Mouse (Mus musculus): ENCODE results near the gene Pitx1. TPM values are rescaled to one million over a fixed set of nuclear protein-coding genes. Genes with fewer than 3 reads are reported as not detected.

The Pitx1 gene
- polyA plus RNA-seq, 1 experiment from 2014 or later, result 0.32 TPM

GRCm38 (mm10) chr13:55848604-55849190 is 12.7 kb upstream of the Pitx1 start:
- Histone ChIP-seq H3K27me3 (peaks cover 51% of the 10 kb centered on the region), H3K27ac (no peak overlapping the region), H3K4me3 (replicated peaks) (no peak overlapping the region), H3K36me3 (no peaks in the 10 kb centered on the region), H3K4me2 (peak overlapping the region; percentile 7; the same call in 1 of the 2 replicates), H3K9ac (no peak overlapping the region), H3K4me1 (replicated peaks) (peaks cover 3% of the 10 kb centered on the region; the same call in 1 of the 2 replicates), H3K9me3 (replicated peaks) (0 out of 2 replicates have a peak, but pooled peaks cover 3% of the 10 kb centered on the region)
- ATAC-seq (ENCODE audit: low read depth) (no peak), DNase-seq (no peak)
- WGBS (ENCODE audit: insufficient replicate concordance), result 41% methylated on average over 13 of the region's 13 CpGs

- 0 out of 2 replicates have a peak, but pooled peaks cover 5% of the 10 kb centered on the region for H3K9me3 ChIP-seq (replicated peaks)
- H3K36me3 ChIP-seq, result no peaks in the 10 kb centered on the region
- no peak for ATAC-seq (ENCODE audit: low read depth)
- peaks cover 51% of the 10 kb centered on the region for H3K27me3 ChIP-seq
- no peak overlapping the region for H3K27ac ChIP-seq
- no peak overlapping the region for H3K9ac ChIP-seq
- H3K4me3 ChIP-seq (replicated peaks), result no peak overlapping the region
- no peak for DNase-seq
- 28% methylated on average over 10 of the region's 10 CpGs for WGBS (ENCODE audit: insufficient replicate concordance)
- H3K4me1 ChIP-seq (replicated peaks), result peaks cover 3% of the 10 kb centered on the region; the same call in 1 of the 2 replicates
- no peak overlapping the region for H3K4me2 ChIP-seq
Measured at GRCm38 (mm10) chr13:55847805-55848204, 11.8 kb upstream of the Pitx1 start.

GRCm38 (mm10) chr13:55843700-55844099 is 7.7 kb upstream of the Pitx1 start:
- Histone ChIP-seq H3K36me3 (no peaks in the 10 kb centered on the region), H3K9ac (no peak overlapping the region), H3K9me3 (replicated peaks) (0 out of 2 replicates have a peak, but pooled peaks cover 5% of the 10 kb centered on the region), H3K4me3 (replicated peaks) (no peak overlapping the region), H3K27me3 (peaks cover 81% of the 10 kb centered on the region), H3K4me2 (no peak overlapping the region), H3K4me1 (replicated peaks) (peaks cover 3% of the 10 kb centered on the region; the same call in 1 of the 2 replicates), H3K27ac (no peak overlapping the region)
- no peak for ATAC-seq (ENCODE audit: low read depth)
- WGBS (ENCODE audit: insufficient replicate concordance), result 81% methylated on average over 1 of the region's 1 CpGs
- no peak for DNase-seq

GRCm38 (mm10) chr13:55840223-55840622 is 4.2 kb upstream of the Pitx1 start:
- Histone ChIP-seq H3K4me2 (no peak overlapping the region), H3K4me1 (replicated peaks) (no peaks in the 10 kb centered on the region), H3K36me3 (no peaks in the 10 kb centered on the region), H3K9ac (no peak overlapping the region), H3K9me3 (replicated peaks) (0 out of 2 replicates have a peak, but pooled peaks cover 5% of the 10 kb centered on the region), H3K4me3 (replicated peaks) (no peak overlapping the region), H3K27ac (no peak overlapping the region), H3K27me3 (peaks cover 81% of the 10 kb centered on the region)
- no peak for ATAC-seq (ENCODE audit: low read depth)
- no peak for DNase-seq
- 56% methylated on average over 14 of the region's 14 CpGs for WGBS (ENCODE audit: insufficient replicate concordance)

- H3K27ac ChIP-seq, result no peak overlapping the region
- no peaks in the 10 kb centered on the region for H3K9me3 ChIP-seq (replicated peaks)
- no peak overlapping the region for H3K4me2 ChIP-seq
- H3K9ac ChIP-seq, result no peak overlapping the region
- no peaks in the 10 kb centered on the region for H3K4me1 ChIP-seq (replicated peaks)
- H3K4me3 ChIP-seq (replicated peaks), result no peak overlapping the region
- H3K27me3 ChIP-seq, result peaks cover 100% of the 10 kb centered on the region
- WGBS (ENCODE audit: insufficient replicate concordance), result 3% methylated on average over 32 of the region's 32 CpGs
- no peaks in the 10 kb centered on the region for H3K36me3 ChIP-seq
- ATAC-seq (ENCODE audit: low read depth), result no peak
- no peak for DNase-seq
Measured at GRCm38 (mm10) chr13:55836786-55837780, 1.1 kb upstream of the Pitx1 start.

GRCm38 (mm10) chr13:55835548-55836097 is 369 bp downstream of the Pitx1 start:
- Histone ChIP-seq H3K4me2 (no peak overlapping the region), H3K36me3 (no peaks in the 10 kb centered on the region), H3K27me3 (peaks cover 100% of the 10 kb centered on the region), H3K4me1 (replicated peaks) (peaks cover 3% of the 10 kb centered on the region; the same call in 1 of the 2 replicates), H3K9ac (no peak overlapping the region), H3K9me3 (replicated peaks) (no peaks in the 10 kb centered on the region), H3K4me3 (replicated peaks) (no peak overlapping the region), H3K27ac (no peak overlapping the region)
- WGBS (ENCODE audit: insufficient replicate concordance), result 2% methylated on average over 33 of the region's 33 CpGs
- ATAC-seq (ENCODE audit: low read depth) (no peak), DNase-seq (no peak)

- 11% methylated on average over 5 of the region's 5 CpGs for WGBS (ENCODE audit: insufficient replicate concordance)
- Histone ChIP-seq H3K4me3 (replicated peaks) (no peak overlapping the region), H3K4me2 (no peak overlapping the region)
Measured at GRCm38 (mm10) chr13:55834667-55835066, 1.3 kb downstream of the Pitx1 start.

GRCm38 (mm10) chr13:55833921-55834320 is 2.1 kb downstream of the Pitx1 start:
- 8% methylated on average over 7 of the region's 7 CpGs for WGBS (ENCODE audit: insufficient replicate concordance)
- DNase-seq (no peak), ATAC-seq (ENCODE audit: low read depth) (no peak)
- no peaks in the 10 kb centered on the region for H3K36me3 ChIP-seq
- no peak overlapping the region for H3K4me2 ChIP-seq
- H3K4me1 ChIP-seq (replicated peaks), result peaks cover 3% of the 10 kb centered on the region; the same call in 1 of the 2 replicates
- no peak overlapping the region for H3K27ac ChIP-seq
- no peaks in the 10 kb centered on the region for H3K9me3 ChIP-seq (replicated peaks)
- peaks cover 100% of the 10 kb centered on the region for H3K27me3 ChIP-seq
- no peak overlapping the region for H3K9ac ChIP-seq
- no peak overlapping the region for H3K4me3 ChIP-seq (replicated peaks)

More at GRCm38 (mm10) chr13:55834667-55835066, 1.3 kb downstream of the Pitx1 start:
- Histone ChIP-seq H3K27me3 (peaks cover 100% of the 10 kb centered on the region), H3K4me1 (replicated peaks) (peaks cover 3% of the 10 kb centered on the region; the same call in 1 of the 2 replicates), H3K9ac (no peak overlapping the region), H3K27ac (no peak overlapping the region), H3K36me3 (no peaks in the 10 kb centered on the region), H3K9me3 (replicated peaks) (no peaks in the 10 kb centered on the region)
- ATAC-seq (ENCODE audit: low read depth) (no peak), DNase-seq (no peak)

- Histone ChIP-seq H3K9me3 (replicated peaks) (no peaks in the 10 kb centered on the region), H3K4me3 (replicated peaks) (no peak overlapping the region), H3K4me2 (no peak overlapping the region), H3K36me3 (no peaks in the 10 kb centered on the region), H3K9ac (no peak overlapping the region), H3K27ac (no peak overlapping the region), H3K27me3 (peaks cover 100% of the 10 kb centered on the region), H3K4me1 (replicated peaks) (peaks cover 3% of the 10 kb centered on the region)
- ATAC-seq (ENCODE audit: low read depth) (no peak), DNase-seq (no peak)
- WGBS (ENCODE audit: insufficient replicate concordance), result 29% methylated on average over 1 of the region's 1 CpGs
Measured at GRCm38 (mm10) chr13:55832602-55833001, 3.4 kb downstream of the Pitx1 start.

GRCm38 (mm10) chr13:55831722-55832160 is 4.3 kb downstream of the Pitx1 start:
- Histone ChIP-seq H3K4me2 (no peak overlapping the region), H3K4me1 (replicated peaks) (peaks cover 3% of the 10 kb centered on the region), H3K9ac (no peak overlapping the region), H3K4me3 (replicated peaks) (no peak overlapping the region), H3K36me3 (no peaks in the 10 kb centered on the region), H3K9me3 (replicated peaks) (no peaks in the 10 kb centered on the region), H3K27me3 (peaks cover 98% of the 10 kb centered on the region), H3K27ac (no peak overlapping the region)
- ATAC-seq (ENCODE audit: low read depth), result no peak
- DNase-seq, result no peak
- WGBS (ENCODE audit: insufficient replicate concordance), result 4% methylated on average over 25 of the region's 25 CpGs
